22 mouse cellular contexts compared by ENCODE assay signal in genomic region chrX:100797370-100797769, GRCm38 (mm10). TPM values are rescaled to one million over a fixed set of nuclear protein-coding genes. Genes with fewer than 3 reads are reported as not detected.
DNase-seq lines count a peak whose midpoint lies in the region; ATAC-seq and TF ChIP-seq lines count a peak whose summit lies in the region.
"Had no signal": no experiment of that assay in that cellular context is flagged by ENCODE, and none has a peak within 500 bp of the region (broad histone marks: within the 10 kb centered on the region; RNA-seq: fewer than 3 reads in every experiment).

No protein-coding gene starts in this region.

- TF ChIP-seq CTCF in layer of hippocampus, adult 2 months (conservative IDR thresholded peaks at IDR 0.05): no peak
- TF ChIP-seq CTCF in intestine, postnatal 0 days (IDR thresholded peaks at IDR 0.05; ENCODE audit: low read depth): no peak

- no peak overlapping the region for H3K4me2 ChIP-seq in intestine, embryonic 15.5 days (replicated peaks)
- H3K4me2 ChIP-seq in intestine, postnatal 0 days (replicated peaks; ENCODE audit: low read depth): no peak overlapping the region
- no peak overlapping the region for H3K4me2 ChIP-seq in stomach, embryonic 16.5 days (ENCODE audit: low read depth, low read length)
- H3K4me2 ChIP-seq: embryonic facial prominence, embryonic 12.5 days; forebrain, embryonic 15.5 days; heart, embryonic 13.5 days; hindbrain, embryonic 12.5 days had no signal

- H3K27me3 ChIP-seq in intestine, embryonic 15.5 days (replicated peaks): no peaks in the 10 kb centered on the region
- H3K27me3 ChIP-seq in intestine, postnatal 0 days (replicated peaks; ENCODE audit: control insufficient read depth, insufficient read depth, low read length): no peaks in the 10 kb centered on the region
- H3K27me3 ChIP-seq in stomach, embryonic 16.5 days (ENCODE audit: control insufficient read depth, insufficient read depth, low read length): no peaks in the 10 kb centered on the region; the same call in 1 of the 2 replicates
- H3K27me3 ChIP-seq: CH12.LX; embryonic facial prominence, embryonic 12.5 days; forebrain, embryonic 15.5 days; heart, embryonic 13.5 days; hindbrain, embryonic 12.5 days had no signal

- peak; percentile 73 for ATAC-seq in intestine, embryonic 15.5 days
- ATAC-seq in intestine, postnatal 0 days: peak; percentile 83
- no peak for ATAC-seq in stomach, embryonic 16.5 days (ENCODE audit: insufficient read depth, low FRiP score)
- ATAC-seq: forebrain, embryonic 15.5 days; hindbrain, embryonic 16.5 days; Patski had no signal

- H3K9ac ChIP-seq in intestine, embryonic 15.5 days: no peak overlapping the region
- H3K9ac ChIP-seq in intestine, postnatal 0 days (ENCODE audit: low read depth, low read length): no peak overlapping the region
- no peak overlapping the region for H3K9ac ChIP-seq in stomach, embryonic 16.5 days (ENCODE audit: low read length)
- H3K9ac ChIP-seq: embryonic facial prominence, embryonic 12.5 days; forebrain, embryonic 15.5 days; heart, embryonic 13.5 days; hindbrain, embryonic 12.5 days had no signal

- peak overlapping the region; percentile 53 for H3K27ac ChIP-seq in layer of hippocampus, adult 2 months
- H3K27ac ChIP-seq in intestine, embryonic 15.5 days: peak overlapping the region; percentile 72
- peak overlapping the region; percentile 75 for H3K27ac ChIP-seq in intestine, postnatal 0 days (ENCODE audit: low read depth, low read length)
- H3K27ac ChIP-seq in stomach, embryonic 16.5 days (ENCODE audit: low read length): peak overlapping the region; percentile 52; the same call in 1 of the 2 replicates
- H3K27ac ChIP-seq: embryonic facial prominence, embryonic 12.5 days; forebrain, embryonic 15.5 days; hindbrain, embryonic 12.5 days had no signal

- WGBS in intestine, embryonic 15.5 days: 60% methylated on average over 4 of the region's 4 CpGs
- WGBS in intestine, postnatal 0 days: 48% methylated on average over 4 of the region's 4 CpGs
- 68% methylated on average over 4 of the region's 4 CpGs for WGBS in stomach, embryonic 16.5 days

- 0 out of 2 replicates have a peak, but pooled peaks cover 2% of the 10 kb centered on the region for H3K4me1 ChIP-seq in intestine, embryonic 15.5 days (replicated peaks)
- H3K4me1 ChIP-seq in intestine, postnatal 0 days (replicated peaks; ENCODE audit: control insufficient read depth, insufficient read depth, low read length): no peaks in the 10 kb centered on the region
- peaks cover 13% of the 10 kb centered on the region; the same call in 1 of the 2 replicates for H3K4me1 ChIP-seq in stomach, embryonic 16.5 days (ENCODE audit: control insufficient read depth, insufficient read depth, low read length)
- H3K4me1 ChIP-seq: embryonic facial prominence, embryonic 12.5 days had no signal

- no peak overlapping the region for H3K4me3 ChIP-seq in layer of hippocampus, adult 2 months
- H3K4me3 ChIP-seq in intestine, embryonic 15.5 days (replicated peaks): no peak overlapping the region
- H3K4me3 ChIP-seq in intestine, postnatal 0 days (ENCODE audit: low read depth, low read length): no peak overlapping the region
- H3K4me3 ChIP-seq in stomach, embryonic 16.5 days (replicated peaks; ENCODE audit: low read length): no peak overlapping the region
- H3K4me3 ChIP-seq: embryonic facial prominence, embryonic 12.5 days; forebrain, embryonic 15.5 days; heart, embryonic 13.5 days; hindbrain, embryonic 12.5 days had no signal

- no peaks in the 10 kb centered on the region for H3K9me3 ChIP-seq in intestine, embryonic 15.5 days
- H3K9me3 ChIP-seq in intestine, postnatal 0 days (ENCODE audit: control insufficient read depth): no peaks in the 10 kb centered on the region
- no peaks in the 10 kb centered on the region for H3K9me3 ChIP-seq in stomach, embryonic 16.5 days (replicated peaks; ENCODE audit: control insufficient read depth, low read length)
- H3K9me3 ChIP-seq: embryonic facial prominence, embryonic 12.5 days; forebrain, embryonic 15.5 days; heart, embryonic 13.5 days; hindbrain, embryonic 12.5 days had no signal

- H3K36me3 ChIP-seq in intestine, embryonic 15.5 days: no peaks in the 10 kb centered on the region
- no peaks in the 10 kb centered on the region for H3K36me3 ChIP-seq in intestine, postnatal 0 days (ENCODE audit: control insufficient read depth, insufficient read depth)
- no peaks in the 10 kb centered on the region for H3K36me3 ChIP-seq in stomach, embryonic 16.5 days (ENCODE audit: control insufficient read depth, insufficient read depth, low read length)

- DNase-seq in layer of hippocampus, adult 2 months (ENCODE audit: low spot score in 2 of 2): no peak
- DNase-seq in layer of hippocampus, adult 9-11 months: no peak
- no peak for DNase-seq in spleen, postnatal 36 days (ENCODE audit: low spot score in 2 of 2)
- no peak for DNase-seq in T-cell, adult 2 months (ENCODE audit: low spot score)
- DNase-seq: adrenal gland, adult 8-10 months; adrenal gland, postnatal 36 days; cerebellum, adult 11 months; cerebellum, adult 8-10 months; cerebellum, postnatal 25 days; gastrocnemius, postnatal 10 days; heart, adult 18-20 months; heart, postnatal 4 days had no signal

RNA-seq across cellular contexts. Expression of gene Dlg3, which starts 29.8 kb away (rescaled TPM):
- 100 to 1,000 TPM; 156 to 163 TPM for total RNA-seq in layer of hippocampus, adult 2 months (2021)
- 2.5 and 3.0 TPM in 2 replicates for polyA plus RNA-seq in intestine, embryonic 15.5 days (2015; fragmentation: Nextera tagmentation; extraction: Ambion mirVana)
- polyA plus RNA-seq in intestine, postnatal 0 days (2015; fragmentation: Nextera tagmentation; extraction: Ambion mirVana): 2.2 and 2.9 TPM in 2 replicates
- 8.6 and 9.7 TPM in 2 replicates for polyA plus RNA-seq in stomach, embryonic 16.5 days (2015; fragmentation: Nextera tagmentation; extraction: Ambion mirVana)
